Mouse (Mus musculus): ENCODE measurements around the gene Mrpl1.

DNA sequence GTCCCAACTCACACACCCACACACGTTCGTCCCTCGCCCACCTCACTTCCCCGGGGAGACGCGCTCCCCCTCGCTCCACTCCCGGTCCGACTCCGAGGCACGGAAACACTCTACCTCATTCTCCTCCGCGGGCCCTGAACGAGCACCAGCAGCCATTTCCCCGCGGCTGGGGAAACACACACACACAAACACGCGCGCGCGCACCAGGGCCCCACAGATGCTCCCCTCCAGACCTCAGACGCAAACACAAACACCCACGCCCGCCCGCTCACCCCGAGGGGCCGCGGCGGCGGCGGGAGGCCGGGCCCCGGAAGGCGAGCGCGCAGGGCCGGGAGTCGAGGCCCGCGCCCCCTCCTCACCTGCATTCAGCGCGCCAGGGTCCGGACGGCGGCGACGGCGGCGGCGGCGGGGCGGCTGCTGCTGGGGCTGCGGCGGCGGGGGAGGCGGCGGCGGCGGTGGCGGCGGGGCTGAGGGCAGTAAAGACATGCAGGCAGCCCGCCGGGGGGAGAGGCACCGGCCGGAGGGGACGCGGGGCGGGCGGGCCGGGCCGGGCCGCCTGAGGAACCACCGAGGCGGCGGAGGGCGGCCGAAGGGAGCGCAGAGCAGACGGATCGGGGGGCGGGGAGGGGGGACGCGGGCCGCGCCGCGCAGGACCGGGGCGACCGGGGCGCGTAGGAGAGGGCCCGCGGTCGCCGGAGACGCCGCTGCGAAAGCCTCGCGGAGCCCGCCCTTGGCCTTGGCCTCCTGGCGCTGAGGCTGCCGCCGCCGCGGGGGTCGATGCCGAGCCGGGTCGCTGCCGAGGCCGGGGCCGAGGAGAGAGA is 47.5 kb upstream of the Mrpl1 start:
- no peak for TF ChIP-seq CTCF (IDR thresholded peaks at IDR 0.05; ENCODE audit: control insufficient read depth, insufficient read depth, insufficient read length)
- TF ChIP-seq MYOD1 (IDR thresholded peaks at IDR 0.05; ENCODE audit: control insufficient read depth, insufficient read length, low read depth): no peak
